In genomic region chr7:99189885-99190284, GRCm38 (mm10) we compare ENCODE assay signal across 26 mouse cellular contexts. TPM values are rescaled to one million over a fixed set of nuclear protein-coding genes. Genes with fewer than 3 reads are reported as not detected.
DNase-seq lines count a peak whose midpoint lies in the region; ATAC-seq and TF ChIP-seq lines count a peak whose summit lies in the region.
"Had no signal": no experiment of that assay in that cellular context is flagged by ENCODE, and none has a peak within 500 bp of the region (broad histone marks: within the 10 kb centered on the region; RNA-seq: fewer than 3 reads in every experiment).

No protein-coding gene starts in this region.

- TF ChIP-seq POLR2A in CH12.LX (IDR thresholded peaks at IDR 0.05; ENCODE audit: low read depth, low read length) = no peak

- intact Hi-C loops in heart, postnatal 25 days (cut with DNase I) = no loop called here

- peaks cover 18 to 45% of the 10 kb centered on the region in 2 experiments for H3K4me1 ChIP-seq in CH12.LX (ENCODE audit: control insufficient read depth in 1 of 2, insufficient read depth in 2 of 2)
- H3K4me1 ChIP-seq: forebrain, embryonic 12.5 days; heart, embryonic 13.5 days; limb, embryonic 15.5 days; neural tube, embryonic 12.5 days; stomach, embryonic 15.5 days had no signal

- no peak overlapping the region for H3K9ac ChIP-seq in CH12.LX (ENCODE audit: insufficient read depth, low read depth)
- H3K9ac ChIP-seq: forebrain, embryonic 12.5 days; heart, embryonic 13.5 days; limb, embryonic 15.5 days; neural tube, embryonic 12.5 days; stomach, embryonic 15.5 days had no signal

- TF ChIP-seq RAD21 in CH12.LX (IDR thresholded peaks at IDR 0.05; ENCODE audit: low read depth, low read length) = no peak

- no peak for TF ChIP-seq CTCF in CH12.LX (conservative IDR thresholded peaks at IDR 0.05 in 1 of 2, IDR thresholded peaks at IDR 0.05 in 1 of 2; ENCODE audit: low read depth in 2 of 2, low read length in 2 of 2)

- no peak overlapping the region for H3K4me2 ChIP-seq in CH12.LX (ENCODE audit: insufficient read depth, low read depth, poor library complexity, severe bottlenecking)
- H3K4me2 ChIP-seq: forebrain, embryonic 12.5 days; heart, embryonic 13.5 days; limb, embryonic 15.5 days; neural tube, embryonic 12.5 days; stomach, embryonic 15.5 days had no signal

- dilution Hi-C loops in CH12.LX (cut with MboI; ENCODE audit: extremely low pct_ligation_motif_present, extremely low pct_unique_long_range_greater_than_20kb, low sequenced_read_pairs) = no loop called here

- peak; percentile 76 for DNase-seq in CD4-positive, CD25-positive, alpha-beta regulatory T cell, adult 2 months (ENCODE audit: low read depth, low spot score)
- peak; percentile 12 for DNase-seq in CH12.LX (ENCODE audit: extremely low read depth)
- DNase-seq in heart, postnatal 25 days (ENCODE audit: low spot score) = no peak
- no peak for DNase-seq in layer of hippocampus, adult 9-11 months
- DNase-seq: cerebellum, adult 8-10 months; gastrocnemius, postnatal 10 days; heart, adult 18-20 months; heart, postnatal 4 days; kidney, adult 18-20 months; kidney, postnatal 10 days; right cerebral cortex, postnatal 25 days; thymus, adult 2 months had no signal

- H3K36me3 ChIP-seq in CH12.LX (replicated peaks in 1 of 2; ENCODE audit: control insufficient read depth in 1 of 2, insufficient read depth in 1 of 2, low read length in 1 of 2) = no peaks in the 10 kb centered on the region
- H3K36me3 ChIP-seq: forebrain, embryonic 12.5 days; heart, embryonic 13.5 days; limb, embryonic 15.5 days; neural tube, embryonic 12.5 days; stomach, embryonic 15.5 days had no signal

- in situ Hi-C loops in CH12.LX (cut with MboI; ENCODE audit: low pct_ligation_motif_present, low pct_unique_long_range_greater_than_20kb, low sequenced_read_pairs) = no loop called here

- H3K9me3 ChIP-seq in CH12.LX (replicated peaks; ENCODE audit: low read length) = no peaks in the 10 kb centered on the region
- H3K9me3 ChIP-seq: forebrain, embryonic 12.5 days; heart, embryonic 13.5 days; limb, embryonic 15.5 days; neural tube, embryonic 12.5 days; stomach, embryonic 15.5 days had no signal

- H3K79me2 ChIP-seq in CH12.LX (replicated peaks; ENCODE audit: control insufficient read depth, extremely low read depth, insufficient read depth, poor library complexity, severe bottlenecking) = no peaks in the 10 kb centered on the region

- H3K27ac ChIP-seq in CH12.LX (ENCODE audit: insufficient read depth, low read depth) = no peak overlapping the region
- H3K27ac ChIP-seq: forebrain, embryonic 12.5 days; heart, embryonic 13.5 days; hindbrain, postnatal 0 days; limb, embryonic 15.5 days; neural tube, embryonic 12.5 days; stomach, embryonic 15.5 days had no signal

- H3K27me3 ChIP-seq in CH12.LX (replicated peaks) = peaks cover 10% of the 10 kb centered on the region
- H3K27me3 ChIP-seq: limb, embryonic 15.5 days; neural tube, embryonic 12.5 days; stomach, embryonic 15.5 days had no signal

- peak overlapping the region in 1 of 3 experiments; percentile 6 for H3K4me3 ChIP-seq in CH12.LX (replicated peaks in 1 of 3; ENCODE audit: low read depth in 2 of 3, low read length in 2 of 3, poor library complexity in 1 of 3)
- H3K4me3 ChIP-seq: forebrain, embryonic 12.5 days; heart, embryonic 13.5 days; limb, embryonic 15.5 days; neural tube, embryonic 12.5 days; stomach, embryonic 15.5 days had no signal

- no peak for TF ChIP-seq EP300 in CH12.LX (IDR thresholded peaks at IDR 0.05; ENCODE audit: low read length)

- ATAC-seq in hematopoietic stem cell, adult 5-6 weeks (replicated peaks in 1 of 2; ENCODE audit: insufficient read depth in 1 of 2, low FRiP score in 2 of 2, low TSS enrichment in 1 of 2, low read depth in 1 of 2, poor library complexity in 2 of 2, severe bottlenecking in 2 of 2) = peak; percentile 22 to 61; a peak in 1 of 4 replicates
- ATAC-seq in monocyte, adult 5-6 weeks (replicated peaks; ENCODE audit: insufficient number of reproducible peaks, low FRiP score, low TSS enrichment, poor library complexity, severe bottlenecking) = peak; percentile 69
- ATAC-seq in frontal cortex, adult (ENCODE audit: low TSS enrichment) = no peak
- ATAC-seq: hindbrain, postnatal 0 days; lung, postnatal 0 days had no signal

TF ChIP-seq in CH12.LX, 34 proteins besides CTCF, POLR2A, EP300 and RAD21:
- TF ChIP-seq SIN3A (IDR thresholded peaks at IDR 0.05; ENCODE audit: low read length) (no peak), USF1 (IDR thresholded peaks at IDR 0.05; ENCODE audit: low read depth, low read length) (no peak), JUN (IDR thresholded peaks at IDR 0.05; ENCODE audit: insufficient read depth, low read depth, low read length) (no peak), NELFE (IDR thresholded peaks at IDR 0.05; ENCODE audit: low read depth, low read length) (no peak), JUND (conservative IDR thresholded peaks at IDR 0.05; ENCODE audit: low read depth, low read length) (no peak), TBP (conservative IDR thresholded peaks at IDR 0.05; ENCODE audit: low read depth, low read length) (no peak), POLR2AphosphoS2 (IDR thresholded peaks at IDR 0.05; ENCODE audit: low read depth, low read length) (no peak), USF2 (conservative IDR thresholded peaks at IDR 0.05; ENCODE audit: low read depth, low read length) (no peak), ZC3H11A (IDR thresholded peaks at IDR 0.05; ENCODE audit: low read depth, low read length) (no peak), SMC3 (IDR thresholded peaks at IDR 0.05; ENCODE audit: low read depth, low read length) (no peak), HCFC1 (IDR thresholded peaks at IDR 0.05; ENCODE audit: low read depth, low read length) (no peak)

RNA-seq across cellular contexts. Expression of gene Dgat2, which starts 7.4 kb away (rescaled TPM):
- 1.2 and 1.7 TPM in 2 replicates for total RNA-seq in CH12.LX (2012; rRNA removed)
- 1.4 and 2.8 TPM in 2 replicates for total RNA-seq in CH12.LX (2014; rRNA removed)
- polyA plus RNA-seq in CH12.LX (2012; ENCODE audit: insufficient read length, low read depth) = 1.4 and 1.6 TPM in 2 replicates
- 0.69 and 5.9 TPM in 2 replicates for total RNA-seq in hematopoietic stem cell, adult 5-6 weeks (2017)
- total RNA-seq in monocyte, adult 5-6 weeks (2017) = 5.5 to 19.7 TPM (median 8.6 TPM) in 3 replicates
- 100 to 1,000 TPM; 272 to 339 TPM for total RNA-seq in heart, postnatal 25 days (2021)

RNA-seq across cellular contexts. Expression of gene Mogat2, which starts 48.5 kb away (rescaled TPM):
- total RNA-seq in CH12.LX (2012; rRNA removed) (not detected in 2 replicates), CH12.LX (2014; rRNA removed) (not detected in 2 replicates)
- not detected in 2 replicates for polyA plus RNA-seq in CH12.LX (2012; ENCODE audit: insufficient read length, low read depth)
- 0.84 and 3.6 TPM in 2 replicates for total RNA-seq in hematopoietic stem cell, adult 5-6 weeks (2017)
- total RNA-seq in monocyte, adult 5-6 weeks (2017) = not detected in 3 replicates
- total RNA-seq in heart, postnatal 25 days (2021) = not detected
- total RNA-seq: heart, adult 18-20 months; heart, postnatal 4 days; layer of hippocampus, adult 8-10 months; left cerebral cortex, adult 18-20 months; left cerebral cortex, postnatal 36 days; MEL had no signal

RNA-seq across cellular contexts. Expression of gene Uvrag, which starts 48.9 kb away (rescaled TPM):
- total RNA-seq in CH12.LX (2012; rRNA removed) = 20.6 and 23.3 TPM in 2 replicates
- total RNA-seq in CH12.LX (2014; rRNA removed) = 37.5 and 39.1 TPM in 2 replicates
- polyA plus RNA-seq in CH12.LX (2012; ENCODE audit: insufficient read length, low read depth) = 47.4 and 61.6 TPM in 2 replicates
- 34.4 and 39.3 TPM in 2 replicates for total RNA-seq in hematopoietic stem cell, adult 5-6 weeks (2017)
- total RNA-seq in monocyte, adult 5-6 weeks (2017) = 90.8 to 94.9 TPM (median 92.1 TPM) in 3 replicates
- 10 to 100 TPM; 24.9 to 26.3 TPM for total RNA-seq in heart, postnatal 25 days (2021)

Comparison
In these comparisons a context has a peak if more than half of its experiments do, and no peak if none do; other contexts are left out.
1. DNase-seq: peak in CD4-positive, CD25-positive, alpha-beta regulatory T cell, adult 2 months (single experiment) and CH12.LX (single experiment); none in heart, postnatal 25 days (single experiment) and layer of hippocampus, adult 9-11 months (single experiment).
2. RNA of gene Dgat2, which starts 7.4 kb away (total RNA-seq): 272 to 339 TPM in heart, postnatal 25 days; 5.5 to 19.7 TPM in monocyte, adult 5-6 weeks, 1.2 to 2.8 TPM in CH12.LX and 0.69 to 5.9 TPM in hematopoietic stem cell, adult 5-6 weeks; every median in the first group is over 10 times any median in the second.